Mouse (Mus musculus) embryonic fibroblast, embryonic 13.5 days (primary cell): ENCODE results near the gene Katnb1.

ENCODE experiments used
- CTCF ChIP-seq: IDR thresholded peaks from 2 replicates; pipeline ENCODE4 v1.5.1; 2011; ENCODE audit warnings: mild to moderate bottlenecking, control low read depth, low read length, moderate library complexity, borderline replicate concordance; ENCODE audit not compliant: insufficient read depth
- POLR2A ChIP-seq: IDR thresholded peaks from 2 replicates; pipeline ENCODE4 v1.6.1; 2011; ENCODE audit warnings: low read depth, mild to moderate bottlenecking, control low read depth, low read length, moderate library complexity

GRCm38 (mm10) chr8:95059812-95060533 lies 21.0 kb upstream of the Katnb1 start:
- TF ChIP-seq CTCF (no peak), POLR2A (no peak)
